Mouse (Mus musculus): Measurements from ENCODE around the gene Ctnna3.

GRCm38 (mm10) chr10:63978969-63979368, 549.1 kb downstream of the Ctnna3 start:
- no peak for TF ChIP-seq TCF12 (IDR thresholded peaks at IDR 0.05; ENCODE audit: insufficient read depth, poor library complexity, severe bottlenecking)
- no peak for TF ChIP-seq MYOG (IDR thresholded peaks at IDR 0.05; ENCODE audit: control insufficient read depth in 1 of 3, insufficient read depth in 1 of 3, insufficient read length in 2 of 3, low read depth in 2 of 3)
- TF ChIP-seq POLR2AphosphoS2 (IDR thresholded peaks at IDR 0.05; ENCODE audit: insufficient read length, low read depth): no peak
- TF ChIP-seq REST (IDR thresholded peaks at IDR 0.05; ENCODE audit: insufficient read depth, insufficient read length): no peak
- TF ChIP-seq MAX (IDR thresholded peaks at IDR 0.05; ENCODE audit: low read depth): no peak
- TF ChIP-seq POLR2A (IDR thresholded peaks at IDR 0.05; ENCODE audit: insufficient read length, low read depth): no peak
- TF ChIP-seq E2F4 (IDR thresholded peaks at IDR 0.05; ENCODE audit: insufficient read depth): no peak
- no peak for TF ChIP-seq MYOD1 (IDR thresholded peaks at IDR 0.05; ENCODE audit: control insufficient read depth in 1 of 3, insufficient read length in 2 of 3, low read depth in 2 of 3)
- TF ChIP-seq CEBPB (IDR thresholded peaks at IDR 0.05; ENCODE audit: insufficient read depth, poor library complexity, severe bottlenecking): no peak

All from myocyte (in vitro differentiated cells).